Mouse (Mus musculus): ENCODE results near the gene Cnbp. TPM values are rescaled to one million over a fixed set of nuclear protein-coding genes. Genes with fewer than 3 reads are reported as not detected.

Gene Cnbp
- polyA plus RNA-seq, 1 experiment from 2014 or later: 1,113 TPM

- H3K4me2 ChIP-seq: no peak overlapping the region
- no peaks in the 10 kb centered on the region for H3K36me3 ChIP-seq
- WGBS: 84% methylated on average over 7 of the region's 7 CpGs
- 0 out of 2 replicates have a peak, but pooled peaks cover 4% of the 10 kb centered on the region for H3K4me1 ChIP-seq
- no peak overlapping the region for H3K4me3 ChIP-seq
- no peak for ATAC-seq (ENCODE audit: borderline replicate concordance, extremely low read depth, low FRiP score, low TSS enrichment)
- H3K27ac ChIP-seq: no peak overlapping the region
- no peaks in the 10 kb centered on the region for H3K9me3 ChIP-seq
- H3K9ac ChIP-seq: no peak overlapping the region
- H3K27me3 ChIP-seq: no peaks in the 10 kb centered on the region
Observed at GRCm38 (mm10) chr6:87802462-87802861, 48.4 kb downstream of the Cnbp start.

DNA sequence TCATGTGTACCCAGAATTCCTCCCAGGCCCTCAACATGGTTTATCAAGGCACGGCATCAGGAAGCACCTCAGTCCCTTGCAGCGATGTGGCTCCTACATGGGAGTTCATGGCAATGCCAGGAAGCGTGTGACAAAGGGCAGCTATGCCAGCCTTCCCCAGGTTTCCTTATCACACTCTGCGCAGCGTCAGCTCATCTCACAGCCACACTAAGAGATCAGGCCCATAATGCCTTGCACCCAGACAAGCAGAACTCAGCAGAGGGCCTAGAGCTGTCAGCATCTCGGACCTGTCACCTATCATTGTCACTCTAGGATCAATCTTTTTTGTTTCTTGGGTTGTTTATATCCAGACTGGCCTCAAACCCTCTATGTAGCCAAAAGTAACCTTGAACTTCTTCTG is 51.3 kb downstream of the Cnbp start:
- H3K36me3 ChIP-seq: no peaks in the 10 kb centered on the region
- no peak for ATAC-seq (ENCODE audit: borderline replicate concordance, extremely low read depth, low FRiP score, low TSS enrichment)
- WGBS: 73% methylated on average over 6 of the region's 6 CpGs

GRCm38 (mm10) chr6:87797321-87797720 is 53.6 kb downstream of the Cnbp start:
- H3K27me3 ChIP-seq: no peaks in the 10 kb centered on the region
- WGBS: 36% methylated on average over 2 of the region's 2 CpGs

More for the DNA sequence above, 51.3 kb downstream of the Cnbp start:
- no peaks in the 10 kb centered on the region for H3K9me3 ChIP-seq
- H3K27ac ChIP-seq: no peak overlapping the region
- H3K4me3 ChIP-seq: no peak overlapping the region
- H3K4me1 ChIP-seq: no peaks in the 10 kb centered on the region
- H3K27me3 ChIP-seq: no peaks in the 10 kb centered on the region
- no peak overlapping the region for H3K9ac ChIP-seq
- H3K4me2 ChIP-seq: no peak overlapping the region

DNA sequence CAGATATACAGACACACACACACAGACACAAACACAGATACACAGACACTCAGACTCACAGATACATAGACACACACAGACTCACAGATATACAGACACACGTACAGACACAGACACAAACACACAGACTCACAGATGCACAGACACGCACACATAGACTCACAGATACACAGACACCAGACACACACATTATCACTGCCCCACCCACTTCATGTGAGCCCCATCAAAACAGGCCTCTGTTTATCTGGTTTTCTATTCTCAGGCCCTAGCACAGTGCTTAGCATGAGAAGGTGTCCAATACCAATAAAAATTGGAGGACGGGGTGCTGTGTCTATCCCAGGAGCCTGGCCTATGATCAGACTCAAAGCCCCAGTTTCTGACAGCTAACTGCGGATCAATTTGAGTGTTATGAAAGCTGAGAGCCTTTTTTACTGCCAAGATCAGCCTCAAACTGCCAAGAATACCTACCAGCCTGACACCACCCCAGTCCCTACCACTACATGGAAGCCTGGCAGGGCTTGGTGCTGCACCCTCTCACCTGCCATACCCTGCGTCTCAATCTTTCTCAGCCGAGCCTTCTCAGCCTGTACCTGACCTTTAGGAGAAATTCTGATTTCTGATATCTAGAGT is 54.5 kb downstream of the Cnbp start:
- no peak overlapping the region for H3K4me2 ChIP-seq
- ATAC-seq (ENCODE audit: borderline replicate concordance, extremely low read depth, low FRiP score, low TSS enrichment): no peak
- H3K9me3 ChIP-seq: no peaks in the 10 kb centered on the region
- no peak overlapping the region for H3K9ac ChIP-seq
- 0 out of 2 replicates have a peak, but pooled peaks cover 9% of the 10 kb centered on the region for H3K36me3 ChIP-seq
- 79% methylated on average over 6 of the region's 6 CpGs for WGBS
- H3K27me3 ChIP-seq: no peaks in the 10 kb centered on the region
- H3K4me1 ChIP-seq: no peaks in the 10 kb centered on the region
- H3K4me3 ChIP-seq: no peak overlapping the region
- H3K27ac ChIP-seq: no peak overlapping the region

More at GRCm38 (mm10) chr6:87797321-87797720, 53.6 kb downstream of the Cnbp start:
- Histone ChIP-seq H3K4me3 (no peak overlapping the region), H3K36me3 (0 out of 2 replicates have a peak, but pooled peaks cover 3% of the 10 kb centered on the region), H3K4me2 (no peak overlapping the region), H3K9ac (no peak overlapping the region), H3K4me1 (no peaks in the 10 kb centered on the region), H3K9me3 (no peaks in the 10 kb centered on the region), H3K27ac (no peak overlapping the region)
- no peak for ATAC-seq (ENCODE audit: borderline replicate concordance, extremely low read depth, low FRiP score, low TSS enrichment)

DNA sequence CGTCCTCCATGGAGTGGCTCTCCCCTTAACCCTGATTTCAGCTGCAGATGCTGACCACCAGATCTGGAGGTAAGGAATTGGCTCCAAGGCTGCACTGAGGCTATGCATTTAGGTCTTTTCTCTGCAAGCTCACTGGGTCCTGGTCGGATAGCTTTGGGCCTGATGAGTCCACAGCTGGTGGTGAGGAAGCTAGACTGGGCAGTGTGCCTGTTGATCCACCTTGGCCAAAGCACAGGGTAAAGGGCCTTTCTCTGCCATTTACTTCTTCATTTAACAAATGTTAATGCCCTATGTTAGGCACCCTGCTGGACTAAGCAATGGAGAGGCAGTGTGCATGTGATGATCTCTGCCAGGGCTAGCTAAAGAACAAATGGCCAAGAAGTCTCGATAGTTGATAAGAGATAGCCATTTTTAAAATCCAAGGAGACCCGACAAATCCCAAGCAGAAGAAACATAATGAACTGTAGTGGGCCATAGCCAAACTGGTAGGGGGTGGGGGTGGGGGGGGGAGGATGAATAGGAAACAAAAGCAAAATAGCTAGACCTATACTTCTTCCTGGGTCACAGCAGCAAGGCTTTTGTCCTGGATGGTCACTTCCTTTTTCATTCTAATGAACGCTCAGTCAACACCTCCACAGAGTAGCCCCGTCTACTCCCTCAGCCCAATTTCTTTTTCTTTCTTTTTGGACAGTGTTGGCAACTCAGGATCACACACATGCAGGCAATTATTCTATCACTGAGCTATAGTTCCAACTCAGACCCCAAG is 55.3 kb downstream of the Cnbp start:
- H3K27me3 ChIP-seq: no peaks in the 10 kb centered on the region
- no peak overlapping the region for H3K4me3 ChIP-seq
- no peak for ATAC-seq (ENCODE audit: borderline replicate concordance, extremely low read depth, low FRiP score, low TSS enrichment)
- no peak overlapping the region for H3K27ac ChIP-seq
- 0 out of 2 replicates have a peak, but pooled peaks cover 9% of the 10 kb centered on the region for H3K36me3 ChIP-seq
- WGBS: 70% methylated on average over 6 of the region's 6 CpGs
- H3K4me2 ChIP-seq: no peak overlapping the region
- no peaks in the 10 kb centered on the region for H3K9me3 ChIP-seq
- no peaks in the 10 kb centered on the region for H3K4me1 ChIP-seq
- no peak overlapping the region for H3K9ac ChIP-seq

GRCm38 (mm10) chr6:87793821-87794510 is 56.9 kb downstream of the Cnbp start:
- H3K27ac ChIP-seq: no peak overlapping the region
- H3K4me3 ChIP-seq: no peak overlapping the region
- no peak for ATAC-seq (ENCODE audit: borderline replicate concordance, extremely low read depth, low FRiP score, low TSS enrichment)
- H3K36me3 ChIP-seq: 0 out of 2 replicates have a peak, but pooled peaks cover 9% of the 10 kb centered on the region
- no peak overlapping the region for H3K9ac ChIP-seq
- 91% methylated on average over 10 of the region's 10 CpGs for WGBS
- peaks cover 10% of the 10 kb centered on the region for H3K4me1 ChIP-seq
- H3K4me2 ChIP-seq: no peak overlapping the region
- H3K27me3 ChIP-seq: no peaks in the 10 kb centered on the region
- no peaks in the 10 kb centered on the region for H3K9me3 ChIP-seq

Other genes with a start within 250 kb of the Cnbp start
- 13.8 and 14.6 TPM in 2 replicates for gene Aplf, start 178.9 kb downstream of the Cnbp start, polyA plus RNA-seq (2015; fragmentation: Nextera tagmentation; extraction: Ambion mirVana)
- 5.4 and 6.0 TPM in 2 replicates for gene Efcc1, start 120.2 kb downstream of the Cnbp start, polyA plus RNA-seq (2015; fragmentation: Nextera tagmentation; extraction: Ambion mirVana)
- gene Gp9, start 73.0 kb downstream of the Cnbp start, polyA plus RNA-seq (2015; fragmentation: Nextera tagmentation; extraction: Ambion mirVana): 3.9 and 4.7 TPM in 2 replicates
- 12.6 and 12.9 TPM in 2 replicates for gene Rab43, start 38.9 kb downstream of the Cnbp start, polyA plus RNA-seq (2015; fragmentation: Nextera tagmentation; extraction: Ambion mirVana)
- gene Gm45140, start 15.3 kb downstream of the Cnbp start, polyA plus RNA-seq (2015; fragmentation: Nextera tagmentation; extraction: Ambion mirVana): 2.1 and 2.6 TPM in 2 replicates
- gene Isy1, start 12.3 kb downstream of the Cnbp start, polyA plus RNA-seq (2015; fragmentation: Nextera tagmentation; extraction: Ambion mirVana): 45.9 and 49.7 TPM in 2 replicates
- gene Copg1, start 36.7 kb upstream of the Cnbp start, polyA plus RNA-seq (2015; fragmentation: Nextera tagmentation; extraction: Ambion mirVana): 171 and 172 TPM in 2 replicates
- 55.2 and 57.7 TPM in 2 replicates for gene Hmces, start 62.8 kb upstream of the Cnbp start, polyA plus RNA-seq (2015; fragmentation: Nextera tagmentation; extraction: Ambion mirVana)
- 44.4 and 46.6 TPM in 2 replicates for gene H1fx, start 130.5 kb upstream of the Cnbp start, polyA plus RNA-seq (2015; fragmentation: Nextera tagmentation; extraction: Ambion mirVana)
- 197 and 206 TPM in 2 replicates for gene Rab7, start 194.2 kb upstream of the Cnbp start, polyA plus RNA-seq (2015; fragmentation: Nextera tagmentation; extraction: Ambion mirVana)
- gene Rpn1, start 233.4 kb upstream of the Cnbp start, polyA plus RNA-seq (2015; fragmentation: Nextera tagmentation; extraction: Ambion mirVana): 436 and 444 TPM in 2 replicates